In genomic region chrX:100480317-100480716, GRCm38 (mm10) we compare ENCODE assay signal across 9 mouse cellular contexts. TPM values are rescaled to one million over a fixed set of nuclear protein-coding genes. Genes with fewer than 3 reads are reported as not detected.
DNase-seq lines count a peak whose midpoint lies in the region; ATAC-seq and TF ChIP-seq lines count a peak whose summit lies in the region.
"Had no signal": no experiment of that assay in that cellular context is flagged by ENCODE, and none has a peak within 500 bp of the region (broad histone marks: within the 10 kb centered on the region; RNA-seq: fewer than 3 reads in every experiment).

No protein-coding gene starts in this region.

- H3K36me3 ChIP-seq in MEL (ENCODE audit: control insufficient read depth in 1 of 2, insufficient read depth in 2 of 2, low read length in 2 of 2) = peaks cover 0 to 5% of the 10 kb centered on the region in 2 experiments; a peak in 2 of 4 replicates
- H3K36me3 ChIP-seq in forebrain, embryonic 16.5 days (ENCODE audit: control insufficient read depth, insufficient read depth) = no peaks in the 10 kb centered on the region
- H3K36me3 ChIP-seq in hindbrain, embryonic 14.5 days (replicated peaks; ENCODE audit: control insufficient read depth, insufficient read depth) = no peaks in the 10 kb centered on the region
- H3K36me3 ChIP-seq: heart, embryonic 13.5 days had no signal

- H3K4me3 ChIP-seq in MEL (ENCODE audit: control insufficient read depth in 1 of 2, insufficient read depth in 1 of 2, low read depth in 2 of 2, low read length in 2 of 2) = peak overlapping the region; percentile 35 to 58; a peak in 3 of 4 replicates
- H3K4me3 ChIP-seq in forebrain, embryonic 16.5 days (replicated peaks; ENCODE audit: low read length) = no peak overlapping the region
- H3K4me3 ChIP-seq in hindbrain, embryonic 14.5 days (replicated peaks; ENCODE audit: low read length) = no peak overlapping the region
- H3K4me3 ChIP-seq: heart, embryonic 13.5 days had no signal

- H3K9me3 ChIP-seq in MEL (replicated peaks; ENCODE audit: insufficient read depth, low read length) = no peaks in the 10 kb centered on the region
- H3K9me3 ChIP-seq in forebrain, embryonic 16.5 days (ENCODE audit: control insufficient read depth, low read length) = no peaks in the 10 kb centered on the region
- no peaks in the 10 kb centered on the region for H3K9me3 ChIP-seq in hindbrain, embryonic 14.5 days (ENCODE audit: control insufficient read depth, low read length)
- H3K9me3 ChIP-seq: heart, embryonic 13.5 days had no signal

- no peak for TF ChIP-seq EP300 in MEL (IDR thresholded peaks at IDR 0.05; ENCODE audit: low read depth in 1 of 2, low read length in 2 of 2)

- 39% methylated on average over 3 of the region's 3 CpGs for WGBS in forebrain, embryonic 16.5 days
- 32% methylated on average over 3 of the region's 3 CpGs for WGBS in hindbrain, embryonic 14.5 days

- peak; percentile 38 to 77 (median 71) for TF ChIP-seq CTCF in MEL (IDR thresholded peaks at IDR 0.05 in 2 of 3, conservative IDR thresholded peaks at IDR 0.05 in 1 of 3; ENCODE audit: control insufficient read depth in 1 of 3, insufficient read depth in 1 of 3, low read depth in 2 of 3, low read length in 3 of 3, poor library complexity in 1 of 3, severe bottlenecking in 1 of 3)

- H3K9ac ChIP-seq in MEL (ENCODE audit: control insufficient read depth, low read depth, low read length, poor library complexity, severe bottlenecking) = peak overlapping the region; percentile 29; the same call in 1 of the 2 replicates
- H3K9ac ChIP-seq in forebrain, embryonic 16.5 days (replicated peaks; ENCODE audit: low read depth, low read length) = no peak overlapping the region
- no peak overlapping the region for H3K9ac ChIP-seq in hindbrain, embryonic 14.5 days
- H3K9ac ChIP-seq: heart, embryonic 13.5 days had no signal

- H3K4me1 ChIP-seq in MEL (ENCODE audit: control insufficient read depth in 1 of 2, insufficient read depth in 2 of 2, low read length in 2 of 2) = peaks cover 6 to 12% of the 10 kb centered on the region in 2 experiments; a peak in 3 of 4 replicates
- H3K4me1 ChIP-seq in forebrain, embryonic 16.5 days (replicated peaks; ENCODE audit: control insufficient read depth, insufficient read depth, low read length) = no peaks in the 10 kb centered on the region
- H3K4me1 ChIP-seq in hindbrain, embryonic 14.5 days (replicated peaks; ENCODE audit: control insufficient read depth, insufficient read depth, low read length) = no peaks in the 10 kb centered on the region
- H3K4me1 ChIP-seq: heart, embryonic 13.5 days had no signal

- H3K27me3 ChIP-seq in MEL (ENCODE audit: control insufficient read depth in 1 of 2, insufficient read depth in 2 of 2, low read length in 2 of 2) = no peaks in the 10 kb centered on the region
- H3K27me3 ChIP-seq in forebrain, embryonic 16.5 days (replicated peaks; ENCODE audit: control insufficient read depth, insufficient read depth, low read length) = no peaks in the 10 kb centered on the region
- peaks cover 15% of the 10 kb centered on the region for H3K27me3 ChIP-seq in hindbrain, embryonic 14.5 days (ENCODE audit: control insufficient read depth, insufficient read depth, low read length)

- no peak for TF ChIP-seq POLR2A in MEL (IDR thresholded peaks at IDR 0.05; ENCODE audit: control insufficient read depth in 1 of 2, insufficient read depth in 1 of 2, low read depth in 1 of 2, low read length in 2 of 2, poor library complexity in 1 of 2)

- DNase-seq in MEL (ENCODE audit: low read depth, low spot score) = peak; percentile 80
- peak; percentile 32 for DNase-seq in cerebellum, adult 11-12 months
- peak; percentile 53 for DNase-seq in hindbrain, embryonic 14.5 days (ENCODE audit: low spot score)
- peak; percentile 48 to 53 for DNase-seq in layer of hippocampus, postnatal 10 days (ENCODE audit: low spot score in 2 of 2)
- peak; percentile 68 for DNase-seq in lung, postnatal 14 days
- DNase-seq in ovary, postnatal 36 days (ENCODE audit: low spot score) = peak; percentile 57
- peak; percentile 53 for DNase-seq in thymus, postnatal 25 days

- ATAC-seq in forebrain, embryonic 16.5 days = peak; percentile 88
- peak; percentile 89 for ATAC-seq in hindbrain, embryonic 14.5 days (ENCODE audit: low FRiP score)

- H3K4me2 ChIP-seq in forebrain, embryonic 16.5 days (ENCODE audit: low read length) = no peak overlapping the region
- no peak overlapping the region for H3K4me2 ChIP-seq in hindbrain, embryonic 14.5 days (replicated peaks)
- H3K4me2 ChIP-seq: heart, embryonic 13.5 days had no signal

- H3K79me2 ChIP-seq in MEL (ENCODE audit: control insufficient read depth, insufficient read depth, low read length, poor library complexity) = no peaks in the 10 kb centered on the region

- H3K27ac ChIP-seq in MEL (ENCODE audit: control insufficient read depth, low read depth, low read length) = no peak overlapping the region
- no peak overlapping the region for H3K27ac ChIP-seq in forebrain, embryonic 16.5 days (ENCODE audit: low read length)
- no peak overlapping the region for H3K27ac ChIP-seq in hindbrain, embryonic 14.5 days
- H3K27ac ChIP-seq: heart, embryonic 13.5 days had no signal

- TF ChIP-seq RAD21 in MEL (IDR thresholded peaks at IDR 0.05; ENCODE audit: low read depth, low read length) = peak; percentile 79

TF ChIP-seq in MEL, 35 proteins besides CTCF, POLR2A, EP300 and RAD21:
- no peak for TF ChIP-seq BHLHE40 (IDR thresholded peaks at IDR 0.05; ENCODE audit: borderline replicate concordance, low read depth, low read length)
- no peak for TF ChIP-seq POLR2AphosphoS2 (IDR thresholded peaks at IDR 0.05; ENCODE audit: low read length)
- TF ChIP-seq ELF1 (IDR thresholded peaks at IDR 0.05; ENCODE audit: low read depth, low read length) = no peak
- no peak for TF ChIP-seq TAL1 (IDR thresholded peaks at IDR 0.05; ENCODE audit: low read length)
- no peak for TF ChIP-seq ZMIZ1 (IDR thresholded peaks at IDR 0.05; ENCODE audit: low read depth, low read length)
- TF ChIP-seq POLR2AphosphoS5 (IDR thresholded peaks at IDR 0.05; ENCODE audit: borderline replicate concordance, low read depth, low read length) = no peak
- no peak for TF ChIP-seq JUND (IDR thresholded peaks at IDR 0.05; ENCODE audit: low read depth, low read length)
- TF ChIP-seq MEF2A (IDR thresholded peaks at IDR 0.05; ENCODE audit: extremely low read depth, insufficient replicate concordance, low read depth, low read length, poor library complexity, severe bottlenecking) = no peak
- peak; percentile 88 for TF ChIP-seq SMC3 (IDR thresholded peaks at IDR 0.05; ENCODE audit: low read depth, low read length)
- TF ChIP-seq ZC3H11A (IDR thresholded peaks at IDR 0.05; ENCODE audit: low read depth, low read length) = peak; percentile 74
- TF ChIP-seq KAT2A (conservative IDR thresholded peaks at IDR 0.05; ENCODE audit: low read depth, low read length) = no peak
- TF ChIP-seq GATA1 (IDR thresholded peaks at IDR 0.05; ENCODE audit: low read depth, low read length) = no peak
- TF ChIP-seq MXI1 (IDR thresholded peaks at IDR 0.05; ENCODE audit: low read depth, low read length) = no peak

RNA-seq across cellular contexts. Expression of gene Igbp1, which starts 13.8 kb away (rescaled TPM):
- total RNA-seq in MEL (2012; rRNA removed) = 77.8 and 79.4 TPM in 2 replicates
- polyA plus RNA-seq in MEL (2012; ENCODE audit: insufficient read depth in 1 of 2, insufficient read length in 2 of 2, low read depth in 1 of 2, low replicate concordance in 2 of 2, missing spikeins in 1 of 2) = 10 to 100 TPM in 1 of 2 experiments, not detected in 1; 92.1 TPM
- polyA plus RNA-seq in forebrain, embryonic 16.5 days (2015; fragmentation: Nextera tagmentation; extraction: Ambion mirVana) = 26.4 and 28.9 TPM in 2 replicates
- 27.2 and 30.5 TPM in 2 replicates for polyA plus RNA-seq in hindbrain, embryonic 14.5 days (2014; fragmentation: Nextera tagmentation; extraction: Ambion mirVana)
- total RNA-seq in layer of hippocampus, postnatal 10 days (2021) = 10 to 100 TPM; 36.4 to 36.7 TPM

RNA-seq across cellular contexts. Expression of gene Awat2, which starts 37.8 kb away (rescaled TPM):
- total RNA-seq in MEL (2012; rRNA removed) = 0.65 and 0.78 TPM in 2 replicates
- under 1 TPM in 1 of 2 experiments, not detected in 1; 0.95 TPM for polyA plus RNA-seq in MEL (2012; ENCODE audit: insufficient read depth in 1 of 2, insufficient read length in 2 of 2, low read depth in 1 of 2, low replicate concordance in 2 of 2, missing spikeins in 1 of 2)
- polyA plus RNA-seq in forebrain, embryonic 16.5 days (2015; fragmentation: Nextera tagmentation; extraction: Ambion mirVana) = 0.20 and 0.24 TPM in 2 replicates
- 0.39 TPM in 1 of 2 replicates, not detected in the other for polyA plus RNA-seq in hindbrain, embryonic 14.5 days (2014; fragmentation: Nextera tagmentation; extraction: Ambion mirVana)
- not detected for total RNA-seq in layer of hippocampus, postnatal 10 days (2021)
- polyA plus RNA-seq: heart, embryonic 13.5 days had no signal

RNA-seq across cellular contexts. Expression of gene Dgat2l6, which starts 44.3 kb away (rescaled TPM):
- not detected in 2 replicates for total RNA-seq in MEL (2012; rRNA removed)
- polyA plus RNA-seq in MEL (2012; ENCODE audit: insufficient read depth in 1 of 2, insufficient read length in 2 of 2, low read depth in 1 of 2, low replicate concordance in 2 of 2, missing spikeins in 1 of 2) = not detected
- not detected in 2 replicates for polyA plus RNA-seq in forebrain, embryonic 16.5 days (2015; fragmentation: Nextera tagmentation; extraction: Ambion mirVana)
- polyA plus RNA-seq in hindbrain, embryonic 14.5 days (2014; fragmentation: Nextera tagmentation; extraction: Ambion mirVana) = not detected in 2 replicates
- total RNA-seq in layer of hippocampus, postnatal 10 days (2021) = not detected
- polyA plus RNA-seq: heart, embryonic 13.5 days had no signal

RNA-seq across cellular contexts. Expression of gene Otud6a, which starts 51.5 kb away (rescaled TPM):
- not detected in 2 replicates for total RNA-seq in MEL (2012; rRNA removed)
- polyA plus RNA-seq in MEL (2012; ENCODE audit: insufficient read depth in 1 of 2, insufficient read length in 2 of 2, low read depth in 1 of 2, low replicate concordance in 2 of 2, missing spikeins in 1 of 2) = not detected
- not detected in 2 replicates for polyA plus RNA-seq in forebrain, embryonic 16.5 days (2015; fragmentation: Nextera tagmentation; extraction: Ambion mirVana)
- polyA plus RNA-seq in hindbrain, embryonic 14.5 days (2014; fragmentation: Nextera tagmentation; extraction: Ambion mirVana) = not detected in 2 replicates
- not detected for total RNA-seq in layer of hippocampus, postnatal 10 days (2021)
- polyA plus RNA-seq: heart, embryonic 13.5 days had no signal

Comparison
In these comparisons a context has a peak if more than half of its experiments do, and no peak if none do; other contexts are left out.
1. H3K4me3 ChIP-seq: peak in MEL (2 of 2); none in forebrain, embryonic 16.5 days (single experiment) and hindbrain, embryonic 14.5 days (single experiment).
2. Peak in every context shown above with its lines, with median percentiles within 50 percentile points of each other: DNase-seq.